Mouse (Mus musculus): ENCODE results near the gene Sp100.

Sp100 gene

DNA sequence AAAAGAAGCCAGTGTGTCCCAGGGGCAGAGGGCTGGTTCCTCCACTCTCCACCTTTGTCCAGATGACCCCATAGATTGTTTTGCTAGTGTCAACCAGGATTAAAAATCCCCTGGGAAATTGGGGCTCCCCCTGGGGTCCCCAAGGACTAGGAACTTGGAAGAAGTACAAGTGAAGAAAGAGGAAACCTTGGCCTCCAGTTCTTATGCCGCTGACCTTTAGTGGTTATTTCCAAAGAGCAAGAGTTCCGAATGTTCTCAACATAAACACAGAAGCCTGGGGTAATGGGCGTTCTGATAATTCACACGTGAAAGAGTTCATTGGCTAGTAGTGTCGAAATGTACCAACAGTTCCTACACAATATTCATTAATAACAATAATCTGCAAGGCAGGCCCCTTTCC is 96.7 kb downstream of the Sp100 start:
- DNase-seq (ENCODE audit: low read depth, low spot score) = no peak

GRCm38 (mm10) chr1:85749829-85750228 is 100.0 kb downstream of the Sp100 start:
- no peak for DNase-seq (ENCODE audit: low read depth, low spot score)

- no peak for DNase-seq (ENCODE audit: low read depth, low spot score)
Observed at GRCm38 (mm10) chr1:85750650-85751049, 100.9 kb downstream of the Sp100 start.

DNA sequence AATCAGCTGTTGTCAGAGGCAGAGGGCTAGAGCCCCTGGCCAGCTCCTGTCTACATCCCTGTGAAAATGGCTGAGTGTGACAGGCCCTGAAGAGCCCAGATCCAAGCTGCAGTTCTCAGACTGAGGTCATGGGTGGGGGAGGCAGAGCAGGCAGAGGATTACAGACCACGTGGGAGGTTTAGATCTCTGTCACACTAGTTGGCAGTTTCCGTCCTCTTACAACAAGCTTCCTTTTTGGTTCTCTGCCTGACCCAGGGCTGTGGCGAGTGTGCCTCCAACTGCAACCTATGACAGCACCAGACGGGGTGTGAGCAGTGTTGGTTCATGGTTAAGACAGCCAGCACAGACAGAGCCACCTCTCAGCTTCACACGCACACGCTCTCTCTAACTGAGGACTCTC is 101.7 kb downstream of the Sp100 start:
- no peak for DNase-seq (ENCODE audit: low read depth, low spot score)

DNA sequence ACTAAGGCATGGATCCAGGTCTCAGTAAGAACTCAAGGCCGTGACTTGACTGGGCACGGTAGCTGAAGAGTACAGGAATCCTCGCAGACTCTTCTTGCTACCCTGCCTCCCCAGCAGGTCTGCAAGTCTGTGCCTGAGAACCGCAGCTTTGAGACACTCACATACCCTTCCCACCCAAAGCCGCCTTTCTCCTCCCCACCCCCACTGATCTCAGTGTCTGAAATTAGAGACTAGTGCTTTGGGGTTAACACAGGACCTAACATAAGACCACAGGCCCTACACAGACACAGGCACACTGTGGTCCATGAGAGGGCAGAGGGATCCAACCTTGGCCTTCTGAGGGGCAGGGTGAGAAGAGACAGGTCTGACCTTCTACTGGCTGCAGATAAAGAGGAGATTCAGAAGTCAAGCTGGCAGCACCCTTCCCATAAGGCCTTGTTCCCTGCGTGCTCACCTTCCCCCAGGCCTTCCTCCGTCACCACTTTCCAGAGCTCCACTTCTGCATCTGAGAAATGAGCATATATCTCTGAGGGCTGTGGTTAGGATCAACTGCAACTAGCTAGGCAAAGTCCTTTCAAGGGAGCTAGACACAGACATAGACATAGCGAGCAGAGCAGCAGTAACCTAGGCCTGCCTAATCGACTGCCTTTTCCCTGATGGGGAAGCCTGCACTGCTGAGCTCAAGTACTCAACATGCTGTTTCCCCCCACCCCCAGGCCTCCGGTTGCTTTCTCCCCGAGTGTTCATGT is 102.3 kb downstream of the Sp100 start:
- DNase-seq (ENCODE audit: low read depth, low spot score) = no peak

GRCm38 (mm10) chr1:85757531-85758230 is 107.9 kb downstream of the Sp100 start:
- no peak for DNase-seq (ENCODE audit: low read depth, low spot score)

- DNase-seq (ENCODE audit: low read depth, low spot score) = no peak
Observed at GRCm38 (mm10) chr1:85758231-85758968, 108.6 kb downstream of the Sp100 start.

- DNase-seq (ENCODE audit: low read depth, low spot score) = no peak
Observed at GRCm38 (mm10) chr1:85758969-85759293, 109.1 kb downstream of the Sp100 start.

Data from R1 (cell line).